Mouse (Mus musculus): ENCODE measurements around the gene AU021092.

Gene AU021092

DNA sequence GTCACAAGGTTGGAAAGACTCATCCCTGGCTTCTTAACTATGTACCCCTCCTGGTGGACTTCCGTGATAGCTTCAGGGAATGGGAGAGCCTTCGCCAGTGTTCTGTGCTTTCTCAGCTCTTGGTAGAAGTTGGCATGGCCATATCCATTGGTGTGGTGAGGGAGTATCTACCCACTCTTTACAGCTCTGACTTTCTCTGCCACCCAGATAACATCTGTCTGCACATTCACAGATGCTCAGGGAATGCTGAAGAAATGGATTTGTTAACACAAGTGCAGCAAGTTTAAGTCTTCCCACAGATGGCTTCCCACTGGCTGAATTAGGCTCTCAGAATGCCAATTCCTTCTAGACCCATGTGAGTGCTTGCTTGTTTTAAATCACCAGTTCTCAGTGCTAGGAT is 8.0 kb downstream of the AU021092 start:
- DNase-seq (ENCODE audit: low spot score) = no peak

DNA sequence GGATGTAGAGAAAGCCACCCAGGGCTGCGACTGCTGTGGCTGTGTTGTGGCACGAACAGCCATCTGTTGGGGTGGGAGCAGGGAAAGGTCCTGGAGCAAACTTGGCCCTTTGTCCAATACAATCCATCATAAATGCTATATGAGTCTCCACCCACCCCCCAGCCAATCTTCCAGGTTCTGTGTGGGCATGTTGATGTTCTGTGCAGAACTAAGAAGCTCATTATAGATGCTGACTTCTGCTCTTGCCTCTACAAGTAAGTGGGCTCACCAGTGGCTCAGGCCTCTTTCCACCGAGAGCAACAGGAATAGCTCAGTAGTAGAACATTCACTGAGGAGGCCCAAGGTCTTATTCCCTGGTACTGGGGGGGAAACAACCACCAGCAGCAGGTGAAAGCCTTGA is 9.9 kb downstream of the AU021092 start:
- DNase-seq (ENCODE audit: low spot score) = no peak

DNA sequence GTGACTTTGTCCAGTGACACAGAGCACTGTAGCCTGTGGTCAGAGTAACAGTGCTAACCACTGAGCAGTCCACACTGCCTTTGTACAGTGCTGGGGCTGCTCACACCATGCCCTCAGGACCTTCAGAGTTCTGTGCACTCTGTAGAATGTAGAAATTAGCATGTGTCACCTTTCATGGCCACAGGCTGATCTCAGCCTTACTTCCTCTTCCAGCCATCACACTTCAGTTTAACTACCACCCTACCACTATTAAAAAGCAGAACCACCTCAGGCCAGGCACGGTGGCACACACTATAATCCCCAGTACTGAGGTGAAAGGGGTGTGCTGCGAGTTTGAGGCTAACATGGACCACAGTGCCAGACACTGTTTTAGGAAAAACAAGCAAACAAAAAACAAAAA is 11.7 kb downstream of the AU021092 start:
- no peak for DNase-seq (ENCODE audit: low spot score)

DNA sequence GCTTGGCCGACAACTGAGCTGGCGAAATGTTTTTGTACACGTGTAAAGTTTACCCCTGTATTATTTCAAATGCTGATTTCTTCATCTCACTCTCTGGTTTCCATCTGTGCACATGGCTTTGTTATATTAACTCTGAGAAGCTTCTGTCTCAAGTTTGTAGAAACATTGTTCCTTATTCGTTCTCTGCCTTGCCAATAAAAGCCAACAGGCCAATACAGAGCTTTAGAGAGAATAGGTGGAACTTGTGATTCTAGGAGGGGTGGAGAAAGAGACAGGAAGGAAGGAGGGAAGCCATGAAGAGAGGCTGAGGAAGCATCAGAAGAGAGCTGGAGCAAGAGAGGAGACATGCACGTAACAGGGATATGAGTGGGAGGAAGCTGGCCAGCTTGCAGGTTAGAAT is 16.0 kb downstream of the AU021092 start:
- no peak for DNase-seq (ENCODE audit: low spot score)

DNA sequence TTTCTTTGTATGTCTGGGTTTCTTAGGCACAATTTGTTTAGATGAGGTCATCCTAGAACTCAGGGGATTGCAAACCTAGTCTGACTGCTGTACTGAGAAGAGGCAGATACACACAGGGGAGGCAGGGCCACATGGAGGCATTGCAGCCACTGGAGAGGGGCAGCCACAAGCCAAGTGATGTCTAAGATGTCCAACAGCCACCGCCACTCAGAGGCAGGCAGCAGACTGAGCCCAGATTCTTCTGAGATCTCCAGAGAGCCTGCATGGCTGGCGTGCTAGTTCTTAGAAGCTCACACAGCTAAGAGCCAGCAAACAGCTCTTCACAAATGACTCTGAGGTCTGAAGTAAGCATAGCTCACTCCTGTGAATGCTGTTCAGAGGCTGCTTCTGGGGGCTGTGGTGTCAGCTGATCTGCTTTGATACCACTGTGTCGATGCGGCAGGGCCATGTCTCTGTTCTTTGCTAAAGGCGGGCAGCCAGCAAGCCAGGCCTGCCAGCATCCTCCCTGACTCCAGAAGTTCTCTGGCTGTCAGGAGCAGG is 16.6 kb downstream of the AU021092 start:
- DNase-seq (ENCODE audit: low spot score) = no peak

DNA sequence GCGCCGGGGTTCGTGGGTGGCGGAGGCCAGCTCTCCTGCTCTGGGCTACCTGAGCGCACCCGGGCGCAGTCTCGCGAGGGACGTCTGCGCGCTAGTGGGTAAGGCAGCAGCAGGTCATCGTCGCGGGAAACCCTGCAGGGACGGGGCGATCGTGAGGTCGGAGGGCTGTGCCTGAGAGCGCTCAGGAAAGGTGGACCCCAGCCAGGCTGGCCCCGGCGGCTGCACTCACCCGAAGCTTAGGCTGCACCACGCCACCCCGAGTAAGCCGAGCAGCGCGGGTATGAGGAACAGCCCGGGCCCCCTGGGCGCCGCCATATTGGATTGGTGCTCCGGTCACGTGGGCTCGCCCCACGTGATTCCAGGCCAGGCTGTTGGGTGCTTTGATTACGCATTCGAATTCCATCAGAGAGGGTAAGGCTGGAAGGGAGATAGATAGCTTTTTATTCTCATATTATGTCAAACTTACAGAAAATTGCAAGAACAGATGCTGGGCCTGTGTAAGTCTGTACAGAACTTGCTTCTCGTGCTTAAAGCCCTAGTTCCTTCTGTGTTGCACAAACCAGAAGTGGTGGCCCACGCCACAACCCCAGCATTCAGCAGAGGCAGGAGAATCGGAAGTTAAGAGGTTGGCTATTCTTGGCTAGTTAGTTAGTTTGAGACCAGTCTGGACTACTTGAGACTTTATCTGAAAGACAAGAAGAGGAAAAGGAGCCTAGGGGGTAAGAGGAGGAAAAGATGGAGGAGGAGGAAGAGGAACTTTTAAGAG is 18.2 kb downstream of the AU021092 start, which contains the start of gene Nagpa:
Gene Nagpa, minus strand, starts transcription at position 345 of the 766 bp plus-strand sequence.
- peak; percentile 91 for DNase-seq (ENCODE audit: low spot score)

DNA sequence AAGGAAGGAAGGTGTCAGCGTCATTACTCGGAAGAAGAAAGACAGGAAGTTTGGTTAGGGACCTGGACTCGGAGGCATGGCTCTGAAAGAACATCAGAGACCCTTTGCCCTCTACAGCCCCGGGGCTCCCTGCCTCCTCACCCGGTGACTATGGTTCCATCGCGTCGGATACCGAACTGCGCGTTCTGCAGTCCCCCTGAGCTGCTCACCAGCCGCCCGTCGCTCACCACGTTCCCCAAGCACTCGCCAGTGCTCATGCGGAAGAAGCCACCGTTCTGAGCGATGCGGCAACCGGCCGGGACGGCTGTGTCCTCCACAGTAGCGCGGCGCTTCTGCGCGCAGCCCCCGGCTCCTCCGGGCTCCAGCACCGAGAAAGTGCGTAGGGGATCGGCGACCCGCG is 18.9 kb downstream of the AU021092 start:
- peak; percentile 13 for DNase-seq (ENCODE audit: low spot score)

DNA sequence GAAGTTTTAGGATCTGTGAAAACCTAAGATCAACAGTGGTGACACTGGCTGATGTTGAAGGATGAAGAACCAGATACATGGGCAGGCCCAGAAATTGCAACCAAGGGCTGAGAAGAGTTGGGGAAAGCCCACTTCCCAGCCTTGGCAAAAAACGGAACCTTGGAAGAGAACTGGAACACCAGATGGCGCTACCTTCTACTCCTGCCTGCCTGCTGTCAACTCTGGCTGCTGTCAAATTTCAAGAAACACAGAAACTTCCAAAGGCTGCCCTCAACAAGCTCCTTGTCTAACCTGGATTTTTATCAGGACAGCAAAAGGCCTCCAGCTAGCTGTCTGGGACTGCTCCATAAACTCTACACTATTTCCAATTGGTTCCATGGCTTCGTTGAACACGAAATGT is 19.4 kb downstream of the AU021092 start:
- DNase-seq (ENCODE audit: low spot score) = peak; percentile 76

DNA sequence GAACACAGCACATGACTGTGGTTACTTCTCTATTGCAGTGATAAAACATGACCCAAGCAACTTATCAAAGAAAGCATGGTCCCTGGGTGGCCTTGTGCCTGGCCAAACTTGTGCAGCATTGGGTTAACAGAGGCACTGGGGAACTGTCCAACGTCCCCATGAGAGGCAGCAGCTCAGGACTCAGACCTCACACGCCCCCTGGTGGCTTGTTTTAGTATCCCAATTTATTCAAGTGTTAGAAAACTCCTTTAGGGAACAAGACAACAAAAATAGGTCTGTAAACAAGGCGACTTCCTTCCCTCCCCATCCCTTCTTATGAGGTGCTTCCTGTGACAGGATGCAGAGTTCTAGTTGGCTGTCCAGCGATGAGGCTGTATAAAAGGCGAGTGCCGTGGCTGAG is 27.0 kb downstream of the AU021092 start:
- peak; percentile 87 for DNase-seq (ENCODE audit: low spot score)

DNA sequence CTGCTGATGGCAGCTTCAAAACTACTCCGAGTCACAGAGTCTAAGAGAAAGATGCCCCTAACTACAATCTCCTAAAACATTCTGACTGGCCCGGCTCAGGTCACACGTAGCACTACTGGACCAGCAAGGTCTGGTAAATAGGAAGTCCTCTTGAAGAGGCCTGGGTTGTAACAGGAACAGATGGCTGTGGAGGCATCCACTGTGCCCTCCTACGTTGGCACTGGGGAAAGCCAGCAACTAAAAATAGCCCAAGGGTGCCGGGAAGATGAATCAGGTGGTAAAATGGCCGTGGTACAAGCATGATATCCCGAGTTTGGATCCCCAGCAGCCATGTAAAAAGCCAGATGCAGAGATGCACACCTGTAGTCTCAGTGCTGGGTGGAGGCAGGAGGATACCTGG is 35.9 kb downstream of the AU021092 start:
- DNase-seq (ENCODE audit: low spot score) = no peak

DNA sequence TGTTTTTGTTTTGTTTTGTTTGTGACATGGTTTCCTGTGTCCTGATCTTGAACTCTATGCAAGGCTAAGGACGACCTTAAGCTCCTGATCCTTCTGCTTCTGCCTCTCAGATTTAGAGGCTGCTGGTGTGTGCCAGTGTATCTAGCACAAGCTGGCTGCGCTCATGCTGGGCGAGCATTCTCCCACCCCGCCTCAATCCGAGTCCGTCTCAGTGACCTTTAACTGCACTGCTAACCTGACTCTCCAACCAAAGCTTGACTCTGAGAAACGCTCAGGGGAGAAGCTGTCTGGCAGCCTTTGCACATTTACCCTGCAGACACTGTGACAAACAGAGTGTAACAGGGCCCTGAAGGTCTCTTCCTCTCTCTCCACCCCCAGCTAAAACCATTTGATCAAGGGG is 36.4 kb downstream of the AU021092 start:
- DNase-seq (ENCODE audit: low spot score) = no peak

DNA sequence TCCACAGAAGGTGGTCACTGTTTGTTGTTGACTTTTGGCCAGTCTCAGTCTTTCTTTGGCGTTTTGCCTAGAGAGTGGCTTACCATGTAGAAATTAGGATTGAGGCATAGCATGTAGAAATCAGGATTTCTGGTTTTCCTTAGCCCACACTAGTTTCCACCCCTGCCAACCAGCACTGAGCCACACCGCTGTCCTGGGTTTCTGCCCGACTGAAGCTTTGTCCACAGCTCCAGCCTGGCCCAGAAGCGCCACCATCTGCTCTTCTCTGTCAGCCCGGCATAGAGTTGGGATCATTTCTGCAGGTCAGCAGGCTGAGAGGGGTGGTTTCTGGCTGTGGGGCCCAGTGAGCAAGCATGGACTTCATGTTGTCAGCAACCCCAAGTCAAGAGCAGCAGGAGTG is 37.1 kb downstream of the AU021092 start:
- no peak for DNase-seq (ENCODE audit: low spot score)

DNA sequence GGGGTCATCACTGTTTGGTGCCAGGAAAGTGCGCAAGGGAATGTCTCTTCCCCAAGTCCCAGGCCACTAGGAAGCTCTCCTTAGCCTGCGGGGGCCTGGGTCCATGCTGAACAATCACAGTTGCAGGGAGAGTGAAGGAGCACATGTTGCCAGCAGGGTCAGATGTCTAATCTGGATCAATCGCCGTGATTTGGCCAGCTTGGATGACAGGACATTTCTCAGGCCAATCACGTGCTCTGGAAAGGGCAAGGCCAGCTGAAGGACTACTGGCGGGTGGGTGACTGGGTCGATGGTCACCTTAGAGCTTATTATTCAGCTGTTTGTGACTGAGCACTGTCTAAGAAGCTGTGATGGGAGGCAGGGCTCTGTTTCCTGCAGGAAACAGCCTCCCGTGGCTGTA is 38.0 kb downstream of the AU021092 start:
- DNase-seq (ENCODE audit: low spot score) = no peak

DNA sequence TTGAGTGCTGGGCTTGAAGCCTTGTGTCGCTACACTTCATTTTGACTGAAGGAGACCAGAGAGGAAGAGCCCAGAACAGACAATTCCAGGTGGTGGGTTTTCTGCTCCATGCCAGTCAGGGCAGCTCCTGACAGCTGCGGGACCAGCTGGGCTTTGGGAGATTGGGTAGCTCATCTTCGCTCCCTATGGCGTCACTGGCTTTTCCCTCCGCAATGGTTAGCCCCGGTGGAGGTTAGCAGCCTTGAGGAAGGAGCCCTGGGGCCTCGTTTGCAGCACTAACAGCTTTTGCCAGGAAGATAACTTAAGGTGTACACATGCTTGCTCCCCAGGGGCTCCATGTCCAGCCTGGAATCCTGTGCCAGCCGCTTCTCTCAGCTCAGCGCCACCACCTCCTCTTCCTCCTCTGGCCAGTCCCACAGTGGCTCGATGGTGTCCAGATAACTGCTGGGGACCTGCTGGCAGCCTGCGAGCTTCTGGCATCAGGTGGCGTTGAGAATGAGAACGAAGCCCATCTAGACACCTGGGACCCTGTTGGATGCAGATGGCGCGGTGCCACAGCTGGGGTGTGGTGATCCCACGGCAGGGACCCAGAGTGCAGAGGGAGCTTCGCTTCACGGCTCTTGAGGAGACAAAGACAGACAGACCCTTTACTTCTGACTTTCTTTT is 38.7 kb downstream of the AU021092 start:
- DNase-seq (ENCODE audit: low spot score) = no peak

DNA sequence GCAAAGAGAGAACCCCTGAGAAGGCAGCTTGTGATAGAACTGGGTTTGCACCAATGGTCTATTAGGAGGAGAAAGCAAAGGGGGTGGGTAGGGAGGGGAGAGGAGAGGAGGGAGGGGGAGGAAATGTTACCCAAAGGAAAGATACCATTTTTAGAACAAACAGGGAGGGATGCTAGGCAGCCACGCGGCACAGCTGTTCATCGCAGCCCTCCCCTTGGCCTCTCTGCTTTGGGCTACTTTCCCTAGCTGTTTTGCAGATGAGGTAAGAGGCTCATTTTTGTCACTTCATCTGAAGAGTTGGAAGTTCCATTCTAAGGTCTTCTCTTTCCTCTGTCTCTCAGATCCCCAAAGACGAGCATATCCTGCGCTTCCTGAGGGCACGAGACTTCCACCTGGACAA is 49.5 kb downstream of the AU021092 start:
- no peak for DNase-seq (ENCODE audit: low spot score)

DNA sequence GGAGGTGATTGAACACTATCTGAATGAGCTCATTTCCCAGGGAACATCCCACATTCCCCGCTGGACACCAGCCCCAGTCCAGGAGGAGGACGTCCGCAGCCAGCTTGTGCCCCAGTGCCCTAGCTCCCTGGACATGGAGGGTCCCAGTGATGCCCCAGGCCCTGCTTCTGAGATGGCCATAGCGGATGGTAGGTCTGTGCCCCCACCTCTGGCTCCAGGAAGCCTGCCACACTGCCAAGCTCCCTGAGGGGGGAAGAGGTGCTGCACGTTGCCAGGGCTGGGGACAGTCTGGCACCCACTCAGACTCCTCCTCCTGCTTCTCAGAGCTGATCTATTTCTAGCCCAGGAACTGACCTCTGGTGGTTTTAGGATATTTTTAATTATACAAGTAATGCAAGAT is 53.3 kb downstream of the AU021092 start:
- no peak for DNase-seq (ENCODE audit: low spot score)

DNA sequence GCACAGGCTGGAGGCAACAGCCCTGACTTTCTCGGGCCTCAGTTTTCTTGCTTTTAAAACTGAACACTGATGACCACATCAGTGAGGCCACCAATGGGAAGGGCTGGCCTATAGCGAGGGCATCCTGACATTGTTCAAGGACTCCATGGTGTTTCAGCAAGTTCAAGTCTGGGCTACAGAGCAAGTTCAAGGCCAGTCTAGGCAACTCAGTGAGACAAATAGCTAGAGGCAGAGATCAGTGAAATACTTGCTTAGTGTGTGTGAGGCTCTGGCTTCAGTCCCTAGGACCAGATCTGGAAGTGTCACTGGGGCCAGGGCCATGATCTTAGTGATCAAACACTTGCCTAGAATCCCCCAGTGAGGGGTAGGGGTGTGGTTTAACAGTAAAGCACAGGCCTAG is 54.1 kb downstream of the AU021092 start:
- no peak for DNase-seq (ENCODE audit: low spot score)

DNA sequence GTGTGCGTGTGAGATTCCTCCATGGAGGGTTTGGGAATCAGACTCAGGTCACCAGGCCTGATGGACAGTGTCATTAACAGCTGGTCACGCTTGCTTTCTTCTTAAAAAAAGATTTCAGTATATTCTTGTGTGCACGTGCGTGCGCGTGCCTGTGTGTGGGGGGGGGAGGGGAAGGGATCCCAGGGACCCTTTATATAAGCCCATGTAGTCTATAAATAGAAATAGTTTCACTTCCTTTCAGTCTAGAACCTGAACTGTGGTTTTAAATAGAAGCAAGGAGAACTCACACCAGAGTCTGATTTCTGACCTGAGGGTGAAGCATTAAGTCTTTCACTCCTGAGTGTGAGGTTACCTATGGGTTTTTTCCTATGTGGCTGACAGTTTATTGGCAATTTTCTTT is 57.8 kb downstream of the AU021092 start:
- DNase-seq (ENCODE audit: low spot score) = no peak
